Mouse (Mus musculus) lung, adult 2 months (tissue): ENCODE results near the gene Shprh. TPM values are rescaled to one million over a fixed set of nuclear protein-coding genes. Genes with fewer than 3 reads are reported as not detected.

Source experiments
- DNase-seq: peaks from one replicate; pipeline ENCODE4 v3.0.0; 2022
- H3K4me1 ChIP-seq: fragments of 200-500 bp; 2 replicates; pipeline ENCODE4 v1.6.1; 2011; ENCODE audit warnings: low read length; ENCODE audit not compliant: control insufficient read depth, insufficient read depth
- H3K4me3 ChIP-seq: fragments of 200-500 bp; replicated peaks from 2 replicates; pipeline ENCODE3; 2011; ENCODE audit warnings: low read depth, mild to moderate bottlenecking, control low read depth, low read length; ENCODE audit errors: extremely low read depth
- CTCF ChIP-seq: fragments of 200-500 bp; IDR thresholded peaks from 2 replicates; pipeline ENCODE4 v1.5.1; 2011; ENCODE audit warnings: mild to moderate bottlenecking, low read length, control low read depth; ENCODE audit not compliant: insufficient read depth
- POLR2A ChIP-seq: fragments of 200-500 bp; IDR thresholded peaks from 2 replicates; pipeline ENCODE4 v1.6.1; 2011; ENCODE audit warnings: low read depth, mild to moderate bottlenecking, control low read depth, low read length, borderline replicate concordance; ENCODE audit errors: extremely low read depth
- WGBS: fragments of 180-500 bp; shearing (Covaris S2); methylation state at CpG from one replicate; pipeline ENCODE4 v1.1.7; 2018; 5-methylcytosine and 5-hydroxymethylcytosine counted together
- polyA plus RNA-seq: library from polyadenylated mRNA; depleted of rRNA; stranded (reverse); fragments of >200 nt; gene quantifications from 2 replicates; pipeline ENCODE4 v1.2.3, GENCODE M21; 2012; rRNA removed

Gene Shprh
- 2.9 and 3.8 TPM in 2 replicates for polyA plus RNA-seq

- TF ChIP-seq CTCF (no peak), POLR2A (peak; percentile 75)
- H3K4me1 ChIP-seq, result peaks cover 3% of the 10 kb centered on the region
- 1% methylated on average over 60 of the region's 60 CpGs for WGBS
- DNase-seq, result peak; percentile 95
- peak within 1 kb of the TSS; percentile 97 for H3K4me3 ChIP-seq
Measured at GRCm38 (mm10) chr10:11148884-11149741, at the start of gene Shprh. TSS of gene Shprh (plus strand) at chr10:11149427.

- no peaks in the 10 kb centered on the region for H3K4me1 ChIP-seq
- no peak for TF ChIP-seq CTCF
- no peak for TF ChIP-seq POLR2A
- H3K4me3 ChIP-seq, result no peak overlapping the region
- 89% methylated on average over 2 of the region's 2 CpGs for WGBS
- no peak for DNase-seq
Measured at GRCm38 (mm10) chr10:11121781-11122180, 27.4 kb upstream of the Shprh start.

GRCm38 (mm10) chr10:11145580-11145979 lies 3.6 kb upstream of the Shprh start:
- DNase-seq, result no peak
- Histone ChIP-seq H3K4me1 (no peaks in the 10 kb centered on the region), H3K4me3 (no peak overlapping the region)
- no peak for TF ChIP-seq POLR2A
- no peak for TF ChIP-seq CTCF

GRCm38 (mm10) chr10:11148446-11148845 lies 781 bp upstream of the Shprh start:
- TF ChIP-seq CTCF, result no peak
- no peak for TF ChIP-seq POLR2A
- H3K4me3 ChIP-seq, result no peak overlapping the region
- DNase-seq, result no peak
- peaks cover 3% of the 10 kb centered on the region for H3K4me1 ChIP-seq
- 61% methylated on average over 4 of the region's 4 CpGs for WGBS

- no peak for DNase-seq
- WGBS, result under 1% methylated on average over 20 of the region's 20 CpGs
- H3K4me3 ChIP-seq, result peak overlapping the region; percentile 97
- H3K4me1 ChIP-seq, result peaks cover 3% of the 10 kb centered on the region
- no peak for TF ChIP-seq CTCF
- TF ChIP-seq POLR2A, result no peak
Measured at GRCm38 (mm10) chr10:11149742-11150125, 507 bp downstream of the Shprh start.

GRCm38 (mm10) chr10:11151644-11152043 lies 2.4 kb downstream of the Shprh start:
- no peak overlapping the region for H3K4me3 ChIP-seq
- TF ChIP-seq CTCF, result no peak
- TF ChIP-seq POLR2A, result no peak
- DNase-seq, result no peak
- 85% methylated on average over 14 of the region's 14 CpGs for WGBS
- H3K4me1 ChIP-seq, result peaks cover 3% of the 10 kb centered on the region

- Histone ChIP-seq H3K4me1 (no peaks in the 10 kb centered on the region; the same call in 1 of the 2 replicates), H3K4me3 (no peak overlapping the region)
- no peak for TF ChIP-seq CTCF
- no peak for TF ChIP-seq POLR2A
- 87% methylated on average over 9 of the region's 9 CpGs for WGBS
- DNase-seq, result no peak
Measured at GRCm38 (mm10) chr10:11157039-11157438, 7.8 kb downstream of the Shprh start.

- WGBS, result 77% methylated on average over 5 of the region's 5 CpGs
- no peak for TF ChIP-seq POLR2A
- no peaks in the 10 kb centered on the region for H3K4me1 ChIP-seq
- no peak overlapping the region for H3K4me3 ChIP-seq
- DNase-seq, result no peak
Measured at GRCm38 (mm10) chr10:11164537-11164936, 15.3 kb downstream of the Shprh start.

GRCm38 (mm10) chr10:11170252-11170651 lies 21.0 kb downstream of the Shprh start:
- Histone ChIP-seq H3K4me1 (no peaks in the 10 kb centered on the region), H3K4me3 (no peak overlapping the region)
- no peak for TF ChIP-seq POLR2A
- TF ChIP-seq CTCF, result no peak
- no peak for DNase-seq
- 92% methylated on average over 5 of the region's 5 CpGs for WGBS

GRCm38 (mm10) chr10:11171615-11172014 lies 22.4 kb downstream of the Shprh start:
- 91% methylated on average over 4 of the region's 4 CpGs for WGBS
- no peak overlapping the region for H3K4me3 ChIP-seq
- H3K4me1 ChIP-seq, result no peaks in the 10 kb centered on the region
- no peak for DNase-seq
- TF ChIP-seq CTCF (no peak), POLR2A (no peak)
